Mouse (Mus musculus) liver, adult 2 months (tissue): ENCODE measurements around the gene Pde4d. TPM values are rescaled to one million over a fixed set of nuclear protein-coding genes. Genes with fewer than 3 reads are reported as not detected.
A peak's percentile ranks its signal among the peaks of the same experiment; 100 is the strongest.

Source experiments
- DNase-seq: peaks from one replicate; pipeline ENCODE4 v3.0.0-alpha.2; 2011; ENCODE audit warnings: low read depth, low spot score; ENCODE audit errors: extremely low read depth
- H3K27ac ChIP-seq: fragments of 200-500 bp; replicated peaks from 2 replicates; pipeline ENCODE4 v1.5.1; 2012; ENCODE audit warnings: low read depth, mild to moderate bottlenecking, control low read depth, inconsistent platforms, low read length; ENCODE audit not compliant: insufficient read depth
- H3K27me3 ChIP-seq: fragments of 200-500 bp; 2 replicates; pipeline ENCODE4 v1.6.1; 2012; ENCODE audit warnings: mild to moderate bottlenecking, moderate library complexity, low read length, inconsistent platforms; ENCODE audit not compliant: control insufficient read depth, insufficient read depth
- H3K36me3 ChIP-seq: fragments of 200-500 bp; 2 replicates; pipeline ENCODE4 v1.6.1; 2012; ENCODE audit warnings: low read length, inconsistent platforms; ENCODE audit not compliant: control insufficient read depth, insufficient read depth
- H3K4me1 ChIP-seq: fragments of 200-500 bp; 2 replicates; pipeline ENCODE4 v1.6.1; 2011; ENCODE audit warnings: low read length; ENCODE audit not compliant: control insufficient read depth, insufficient read depth
- H3K4me3 ChIP-seq: fragments of 200-500 bp; 2 replicates; pipeline ENCODE4 v1.5.1; 2011; ENCODE audit warnings: low read depth, mild to moderate bottlenecking, control low read depth, low read length, moderate library complexity; ENCODE audit not compliant: insufficient read depth
- H3K79me2 ChIP-seq: fragments of 200-500 bp; 2 replicates; pipeline ENCODE4 v1.6.1; 2012; ENCODE audit warnings: inconsistent platforms, mild to moderate bottlenecking, low read length, moderate library complexity; ENCODE audit not compliant: control insufficient read depth, insufficient read depth
- H3K9ac ChIP-seq: fragments of 200-500 bp; 2 replicates; pipeline ENCODE4 v1.6.1; 2012; ENCODE audit warnings: low read depth, mild to moderate bottlenecking, control low read depth, inconsistent platforms, low read length
- CTCF ChIP-seq: fragments of 200-500 bp; IDR thresholded peaks from 2 replicates; pipeline ENCODE4 v1.5.1; 2011; ENCODE audit warnings: low read depth, low read length, control low read depth
- POLR2A ChIP-seq: fragments of 200-500 bp; IDR thresholded peaks from 2 replicates; pipeline ENCODE4 v1.6.1; 2011; ENCODE audit warnings: low read length, control low read depth; ENCODE audit not compliant: insufficient read depth; ENCODE audit errors: extremely low read depth
- WGBS: fragments of 180-500 bp; shearing (Covaris S2); methylation state at CpG from one replicate; pipeline ENCODE4 v1.1.7; 2018; 5-methylcytosine and 5-hydroxymethylcytosine counted together
- polyA plus RNA-seq: library from polyadenylated mRNA; depleted of rRNA; stranded (reverse); fragments of >200 nt; gene quantifications from 2 replicates; pipeline ENCODE4 v1.2.3, GENCODE M21; 2012
- total RNA-seq: library from RNA; depleted of rRNA; stranded (reverse); fragments of >200 nt; gene quantifications from 2 replicates; pipeline ENCODE4 v1.2.3, GENCODE M21; 2014

Pde4d gene
- total and polyA plus RNA-seq, 2 experiments, result 2.3 to 13.6 TPM

- DNase-seq, result no peak
- H3K4me1 ChIP-seq, result no peaks in the 10 kb centered on the region
- WGBS, result 94% methylated on average over 10 of the region's 10 CpGs
- H3K79me2 ChIP-seq, result no peaks in the 10 kb centered on the region
- H3K27ac ChIP-seq, result no peak overlapping the region
- no peak for TF ChIP-seq CTCF
- no peak for TF ChIP-seq POLR2A
- H3K27me3 ChIP-seq, result no peaks in the 10 kb centered on the region
- no peak overlapping the region for H3K4me3 ChIP-seq
- H3K36me3 ChIP-seq, result no peaks in the 10 kb centered on the region
- H3K9ac ChIP-seq, result no peak overlapping the region
These were observed 1233.3 kb downstream of the Pde4d start for GRCm38 (mm10) chr13:109683001-109683400.

GRCm38 (mm10) chr13:109684985-109685295, 1235.2 kb downstream of the Pde4d start:
- Histone ChIP-seq H3K36me3 (no peaks in the 10 kb centered on the region), H3K27me3 (no peaks in the 10 kb centered on the region), H3K27ac (no peak overlapping the region), H3K4me1 (no peaks in the 10 kb centered on the region), H3K9ac (no peak overlapping the region), H3K4me3 (no peak overlapping the region), H3K79me2 (no peaks in the 10 kb centered on the region)
- 27% methylated on average over 3 of the region's 3 CpGs for WGBS
- no peak for TF ChIP-seq CTCF
- TF ChIP-seq POLR2A, result no peak
- no peak for DNase-seq

DNA sequence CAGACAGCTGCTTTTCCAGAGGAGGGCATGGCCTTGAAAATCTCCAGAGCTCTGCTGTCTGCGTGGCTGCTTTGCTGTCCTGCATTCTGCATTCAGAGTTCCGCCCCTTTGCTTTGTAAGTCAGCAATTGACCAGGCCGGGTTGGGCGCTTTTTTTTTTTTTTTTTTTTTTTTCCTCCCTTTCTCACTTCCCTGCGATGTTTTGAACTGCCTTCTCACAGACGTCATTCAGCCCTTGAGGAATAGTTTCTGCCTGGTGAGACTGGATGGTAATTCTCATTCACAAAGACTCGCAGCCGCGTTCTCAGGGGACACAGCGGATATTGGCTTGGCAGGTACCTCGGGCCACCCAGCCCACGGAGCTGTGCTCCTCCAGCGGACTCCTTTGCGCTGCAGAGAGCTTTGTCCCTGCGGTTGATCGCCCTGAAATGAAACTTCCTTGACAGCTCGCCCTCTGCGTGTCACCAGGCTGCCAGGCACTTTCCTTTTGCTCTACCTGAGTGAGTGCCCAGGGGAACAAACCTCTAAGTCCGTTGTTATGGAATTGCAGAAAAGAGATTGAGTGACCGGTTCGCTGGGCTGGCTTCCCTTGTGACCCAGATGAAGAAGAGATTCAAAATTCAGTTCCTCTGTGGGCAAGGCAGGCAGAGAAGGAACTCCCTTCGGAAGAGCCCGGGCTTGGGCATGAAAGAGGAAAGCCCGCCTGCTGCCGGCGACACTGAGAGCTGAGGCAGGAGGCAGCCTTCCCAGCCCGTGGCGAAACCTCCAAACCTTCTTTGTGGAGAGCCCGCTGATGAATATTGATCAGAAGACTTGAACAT, 1235.8 kb downstream of the Pde4d start:
- WGBS, result under 1% methylated on average over 29 of the region's 29 CpGs
- no peak overlapping the region; the same call in 1 of the 2 replicates for H3K27ac ChIP-seq
- H3K4me1 ChIP-seq, result no peaks in the 10 kb centered on the region
- H3K36me3 ChIP-seq, result no peaks in the 10 kb centered on the region
- H3K9ac ChIP-seq, result peak overlapping the region; percentile 76
- peak; percentile 63 for DNase-seq
- TF ChIP-seq POLR2A, result no peak
- TF ChIP-seq CTCF, result peak; percentile 39
- no peaks in the 10 kb centered on the region for H3K27me3 ChIP-seq
- peak overlapping the region; percentile 67 for H3K4me3 ChIP-seq
- no peaks in the 10 kb centered on the region for H3K79me2 ChIP-seq

DNA sequence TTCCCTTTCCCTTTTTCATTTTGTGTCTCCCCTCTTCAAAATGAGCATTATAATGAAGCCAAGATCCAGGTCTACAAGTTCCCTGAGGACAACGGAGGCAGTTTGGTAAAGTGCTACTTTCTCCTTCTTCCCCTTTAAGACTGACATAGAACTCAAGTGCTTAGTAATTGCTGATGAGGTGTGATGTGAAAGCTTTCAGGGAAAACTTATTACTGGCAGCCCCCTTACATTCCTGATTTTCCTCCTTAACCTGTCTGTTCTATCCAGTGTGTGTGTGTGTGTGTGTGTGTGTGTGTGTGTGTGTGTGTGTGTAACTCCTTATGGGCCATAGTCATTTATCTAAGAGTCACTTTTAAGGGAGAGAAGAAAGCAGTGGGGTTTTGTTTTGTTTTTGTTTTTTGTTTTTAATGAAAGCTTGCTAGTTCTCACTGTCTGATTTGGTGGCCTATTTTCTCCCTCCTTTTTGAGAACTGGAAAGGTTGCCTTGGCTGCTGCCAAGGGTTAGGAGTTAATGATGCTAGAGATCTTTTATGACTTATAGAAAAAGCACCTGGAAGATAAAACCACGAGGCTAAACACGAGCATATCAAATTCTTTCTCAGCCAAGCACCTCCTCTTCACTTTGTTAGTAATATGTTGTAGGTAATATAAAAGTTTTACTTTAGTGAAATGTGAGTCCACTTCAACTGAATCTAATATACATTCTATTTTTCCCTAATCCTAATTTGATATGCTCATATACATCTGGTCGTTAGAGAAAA, 1236.5 kb downstream of the Pde4d start:
- no peak overlapping the region for H3K27ac ChIP-seq
- no peak for DNase-seq

GRCm38 (mm10) chr13:109686906-109687305, 1237.2 kb downstream of the Pde4d start:
- Histone ChIP-seq H3K36me3 (no peaks in the 10 kb centered on the region), H3K27me3 (no peaks in the 10 kb centered on the region), H3K27ac (no peak overlapping the region), H3K9ac (no peak overlapping the region), H3K4me3 (no peak overlapping the region), H3K4me1 (no peaks in the 10 kb centered on the region), H3K79me2 (no peaks in the 10 kb centered on the region)
- WGBS, result 70% methylated on average over 3 of the region's 3 CpGs
- TF ChIP-seq POLR2A (no peak), CTCF (no peak)
- no peak for DNase-seq

More for the DNA sequence above, 1236.5 kb downstream of the Pde4d start:
- Histone ChIP-seq H3K27me3 (no peaks in the 10 kb centered on the region), H3K4me3 (peak overlapping the region; percentile 67), H3K36me3 (no peaks in the 10 kb centered on the region), H3K79me2 (no peaks in the 10 kb centered on the region), H3K9ac (no peak overlapping the region; the same call in 1 of the 2 replicates), H3K4me1 (no peaks in the 10 kb centered on the region)
- 19% methylated on average over 4 of the region's 4 CpGs for WGBS
- TF ChIP-seq POLR2A, result no peak
- no peak for TF ChIP-seq CTCF
